Mouse (Mus musculus): ENCODE measurements around the gene Fgf13. TPM values are rescaled to one million over a fixed set of nuclear protein-coding genes. Genes with fewer than 3 reads are reported as not detected.
A peak's percentile ranks its signal among the peaks of the same experiment; 100 is the strongest.

Fgf13 gene
- polyA plus RNA-seq, 1 experiment from 2014 or later, result 18.7 TPM

- Histone ChIP-seq H3K4me3 (ENCODE audit: low read depth, low read length) (peak overlapping the region; percentile 46), H3K4me2 (replicated peaks; ENCODE audit: low read depth) (peak overlapping the region; percentile 72), H3K9me3 (ENCODE audit: control insufficient read depth) (no peaks in the 10 kb centered on the region), H3K4me1 (replicated peaks; ENCODE audit: control insufficient read depth, insufficient read depth, low read length) (no peaks in the 10 kb centered on the region), H3K27ac (ENCODE audit: low read depth, low read length) (no peak overlapping the region), H3K27me3 (replicated peaks; ENCODE audit: control insufficient read depth, insufficient read depth, low read length) (0 out of 2 replicates have a peak, but pooled peaks cover 6% of the 10 kb centered on the region), H3K9ac (ENCODE audit: low read depth, low read length) (no peak overlapping the region), H3K36me3 (ENCODE audit: control insufficient read depth, insufficient read depth) (no peaks in the 10 kb centered on the region)
- no peak for TF ChIP-seq CTCF (IDR thresholded peaks at IDR 0.05; ENCODE audit: low read depth)
- WGBS, result 17% methylated on average over 24 of the region's 24 CpGs
- no peak for ATAC-seq
These were observed 434.1 kb downstream of the Fgf13 start for GRCm38 (mm10) chrX:59133834-59134165.

- TF ChIP-seq CTCF (IDR thresholded peaks at IDR 0.05; ENCODE audit: low read depth), result no peak
- 0 out of 2 replicates have a peak, but pooled peaks cover 6% of the 10 kb centered on the region for H3K27me3 ChIP-seq (replicated peaks; ENCODE audit: control insufficient read depth, insufficient read depth, low read length)
- H3K4me3 ChIP-seq (ENCODE audit: low read depth, low read length), result peak overlapping the region; percentile 46
- no peak for ATAC-seq
- no peaks in the 10 kb centered on the region for H3K9me3 ChIP-seq (ENCODE audit: control insufficient read depth)
- H3K27ac ChIP-seq (ENCODE audit: low read depth, low read length), result no peak overlapping the region
- no peaks in the 10 kb centered on the region for H3K36me3 ChIP-seq (ENCODE audit: control insufficient read depth, insufficient read depth)
- H3K9ac ChIP-seq (ENCODE audit: low read depth, low read length), result no peak overlapping the region
- no peaks in the 10 kb centered on the region for H3K4me1 ChIP-seq (replicated peaks; ENCODE audit: control insufficient read depth, insufficient read depth, low read length)
- WGBS, result 16% methylated on average over 9 of the region's 10 CpGs
- H3K4me2 ChIP-seq (replicated peaks; ENCODE audit: low read depth), result peak overlapping the region; percentile 72
These were observed 434.5 kb downstream of the Fgf13 start for GRCm38 (mm10) chrX:59133416-59133815.

- 67% methylated on average over 4 of the region's 4 CpGs for WGBS
- Histone ChIP-seq H3K36me3 (ENCODE audit: control insufficient read depth, insufficient read depth) (no peaks in the 10 kb centered on the region), H3K4me1 (replicated peaks; ENCODE audit: control insufficient read depth, insufficient read depth, low read length) (no peaks in the 10 kb centered on the region), H3K4me2 (replicated peaks; ENCODE audit: low read depth) (no peak overlapping the region), H3K27me3 (replicated peaks; ENCODE audit: control insufficient read depth, insufficient read depth, low read length) (no peaks in the 10 kb centered on the region), H3K27ac (ENCODE audit: low read depth, low read length) (no peak overlapping the region), H3K4me3 (ENCODE audit: low read depth, low read length) (no peak overlapping the region), H3K9me3 (ENCODE audit: control insufficient read depth) (no peaks in the 10 kb centered on the region), H3K9ac (ENCODE audit: low read depth, low read length) (no peak overlapping the region)
- no peak for TF ChIP-seq CTCF (IDR thresholded peaks at IDR 0.05; ENCODE audit: low read depth)
- ATAC-seq, result no peak
These were observed 441.2 kb downstream of the Fgf13 start for GRCm38 (mm10) chrX:59126637-59127036.

DNA sequence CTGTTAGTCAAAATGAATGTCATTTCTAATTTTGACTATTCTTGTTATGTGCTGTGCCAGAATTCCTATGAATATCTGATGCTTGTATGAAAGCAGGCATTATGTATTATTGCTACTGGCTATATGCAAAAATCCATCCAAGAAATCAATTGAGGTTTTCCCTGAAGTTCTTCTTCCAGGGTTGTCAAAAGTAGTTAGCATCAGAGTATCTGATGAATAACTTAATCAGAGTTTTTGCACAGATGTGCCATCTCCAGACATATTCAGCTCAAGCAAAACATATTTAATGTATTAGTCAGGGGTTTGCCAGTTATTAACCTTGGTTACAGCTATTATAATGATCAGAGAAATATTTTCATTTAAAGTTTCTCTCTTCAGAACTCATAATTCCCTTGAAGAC, 454.7 kb downstream of the Fgf13 start:
- TF ChIP-seq CTCF (IDR thresholded peaks at IDR 0.05; ENCODE audit: low read depth), result no peak
- H3K4me2 ChIP-seq (replicated peaks; ENCODE audit: low read depth), result no peak overlapping the region
- no peaks in the 10 kb centered on the region for H3K9me3 ChIP-seq (ENCODE audit: control insufficient read depth)
- no peak overlapping the region for H3K4me3 ChIP-seq (ENCODE audit: low read depth, low read length)
- H3K36me3 ChIP-seq (ENCODE audit: control insufficient read depth, insufficient read depth), result no peaks in the 10 kb centered on the region
- no peaks in the 10 kb centered on the region for H3K27me3 ChIP-seq (replicated peaks; ENCODE audit: control insufficient read depth, insufficient read depth, low read length)
- H3K9ac ChIP-seq (ENCODE audit: low read depth, low read length), result no peak overlapping the region
- no peaks in the 10 kb centered on the region for H3K4me1 ChIP-seq (replicated peaks; ENCODE audit: control insufficient read depth, insufficient read depth, low read length)
- ATAC-seq, result no peak
- no peak overlapping the region for H3K27ac ChIP-seq (ENCODE audit: low read depth, low read length)

DNA sequence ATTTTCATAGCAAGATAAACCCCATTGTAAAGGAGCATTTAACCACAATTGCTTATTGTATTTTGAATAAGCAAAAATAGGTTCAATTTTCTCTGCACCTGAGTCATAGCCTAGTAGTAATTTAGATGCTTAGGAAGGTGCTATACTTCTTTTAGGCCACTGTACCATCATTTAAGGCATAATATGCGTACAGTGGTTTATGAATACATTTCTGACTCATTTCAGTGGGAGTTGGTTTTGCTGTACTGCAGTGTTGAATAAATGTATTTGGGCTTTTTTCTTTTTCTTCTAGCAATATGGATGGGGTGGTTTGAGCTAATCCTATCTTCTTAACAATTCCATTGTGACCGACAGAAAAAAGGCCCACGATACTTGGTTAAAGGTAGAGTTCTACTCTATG, 481.9 kb downstream of the Fgf13 start:
- no peak overlapping the region for H3K4me2 ChIP-seq (replicated peaks; ENCODE audit: low read depth)
- no peaks in the 10 kb centered on the region for H3K27me3 ChIP-seq (replicated peaks; ENCODE audit: control insufficient read depth, insufficient read depth, low read length)
- no peaks in the 10 kb centered on the region for H3K36me3 ChIP-seq (ENCODE audit: control insufficient read depth, insufficient read depth)
- TF ChIP-seq CTCF (IDR thresholded peaks at IDR 0.05; ENCODE audit: low read depth), result no peak
- no peaks in the 10 kb centered on the region for H3K9me3 ChIP-seq (ENCODE audit: control insufficient read depth)
- no peaks in the 10 kb centered on the region for H3K4me1 ChIP-seq (replicated peaks; ENCODE audit: control insufficient read depth, insufficient read depth, low read length)
- no peak overlapping the region for H3K4me3 ChIP-seq (ENCODE audit: low read depth, low read length)
- no peak overlapping the region for H3K27ac ChIP-seq (ENCODE audit: low read depth, low read length)
- 94% methylated on average over 3 of the region's 3 CpGs for WGBS
- no peak for ATAC-seq
- no peak overlapping the region for H3K9ac ChIP-seq (ENCODE audit: low read depth, low read length)

DNA sequence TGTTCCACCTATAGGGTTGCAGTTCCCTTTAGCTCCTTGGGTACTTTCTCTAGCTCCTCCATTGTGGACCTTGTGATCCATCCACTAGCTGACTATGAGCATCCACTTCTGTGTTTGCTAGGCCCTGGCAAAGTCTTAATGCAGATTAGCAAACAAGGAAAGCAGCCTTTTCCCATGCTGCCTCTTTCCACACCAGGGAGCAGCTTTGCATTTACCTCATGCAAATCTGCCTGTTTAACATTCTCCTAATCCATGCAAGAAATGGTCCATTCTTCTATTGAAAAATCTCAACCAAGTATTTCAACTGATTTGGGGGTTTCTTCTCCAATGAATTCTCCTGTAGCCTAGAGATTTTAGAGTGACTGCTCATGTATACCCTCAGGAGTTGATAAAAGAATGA, 487.4 kb downstream of the Fgf13 start:
- Histone ChIP-seq H3K27ac (ENCODE audit: low read depth, low read length) (no peak overlapping the region), H3K9me3 (ENCODE audit: control insufficient read depth) (no peaks in the 10 kb centered on the region), H3K4me1 (replicated peaks; ENCODE audit: control insufficient read depth, insufficient read depth, low read length) (no peaks in the 10 kb centered on the region), H3K36me3 (ENCODE audit: control insufficient read depth, insufficient read depth) (no peaks in the 10 kb centered on the region), H3K4me2 (replicated peaks; ENCODE audit: low read depth) (no peak overlapping the region), H3K9ac (ENCODE audit: low read depth, low read length) (no peak overlapping the region), H3K4me3 (ENCODE audit: low read depth, low read length) (no peak overlapping the region), H3K27me3 (replicated peaks; ENCODE audit: control insufficient read depth, insufficient read depth, low read length) (no peaks in the 10 kb centered on the region)
- ATAC-seq, result no peak
- TF ChIP-seq CTCF (IDR thresholded peaks at IDR 0.05; ENCODE audit: low read depth), result no peak

DNA sequence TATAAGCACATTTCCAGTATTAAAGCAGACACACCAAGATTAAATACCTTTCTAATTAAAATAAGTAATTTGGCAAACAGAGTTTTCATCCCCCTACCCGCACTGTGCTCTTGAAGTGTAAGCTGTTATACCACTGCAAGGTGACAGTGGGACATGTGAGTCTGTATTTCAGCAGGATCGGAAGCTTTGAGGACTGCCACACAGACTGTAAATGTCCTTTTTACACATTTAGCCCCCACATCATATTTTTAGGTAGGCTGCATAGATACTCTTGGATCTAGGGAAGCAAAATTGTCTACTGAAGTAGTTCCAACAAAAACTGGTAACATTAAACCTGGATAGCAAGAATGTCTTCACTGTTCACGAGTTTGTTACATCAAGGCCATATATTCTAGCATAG, 495.8 kb downstream of the Fgf13 start:
- no peak for TF ChIP-seq CTCF (IDR thresholded peaks at IDR 0.05; ENCODE audit: low read depth)
- Histone ChIP-seq H3K9me3 (ENCODE audit: control insufficient read depth) (no peaks in the 10 kb centered on the region), H3K4me2 (replicated peaks; ENCODE audit: low read depth) (no peak overlapping the region), H3K4me1 (replicated peaks; ENCODE audit: control insufficient read depth, insufficient read depth, low read length) (no peaks in the 10 kb centered on the region), H3K9ac (ENCODE audit: low read depth, low read length) (no peak overlapping the region), H3K36me3 (ENCODE audit: control insufficient read depth, insufficient read depth) (no peaks in the 10 kb centered on the region), H3K4me3 (ENCODE audit: low read depth, low read length) (no peak overlapping the region), H3K27ac (ENCODE audit: low read depth, low read length) (no peak overlapping the region), H3K27me3 (replicated peaks; ENCODE audit: control insufficient read depth, insufficient read depth, low read length) (no peaks in the 10 kb centered on the region)
- WGBS, result 83% methylated on average over 3 of the region's 3 CpGs
- ATAC-seq, result no peak

All from intestine, postnatal 0 days (tissue).